Mouse (Mus musculus): ENCODE data around the gene Bola1.
"Not testable (repeated sequence)": the region's sequence is repeated elsewhere in the genome, so short reads cannot be mapped to it uniquely, and the experiment has no call there.

- TF ChIP-seq GATA1, TAL1 (IDR thresholded peaks at IDR 0.05; ENCODE audit: low read length): not testable (repeated sequence)
These were observed 19.7 kb upstream of the Bola1 start, which contains the start of gene Hist2h3c2 for GRCm38 (mm10) chr3:96238954-96239793.
